Mouse (Mus musculus) liver, embryonic 13.5 days (tissue): ENCODE results near the gene B3gnt8. TPM values are rescaled to one million over a fixed set of nuclear protein-coding genes. Genes with fewer than 3 reads are reported as not detected.

Source experiments
- ATAC-seq: fragments of 200-750 bp; cut with Nextera tagmentation; 2 replicates; pipeline ENCODE4 v1.8.0; 2017; ENCODE audit warnings: low read depth, mild to moderate bottlenecking, moderate number of reproducible peaks, moderate library complexity
- DNase-seq: peaks from one replicate; pipeline ENCODE4 v3.0.0; 2022
- H3K27ac ChIP-seq: fragments of 300-500 bp; sonication (generic); 2 replicates; pipeline ENCODE4 v1.5.1; 2015; ENCODE audit warnings: moderate library complexity, mild to moderate bottlenecking, inconsistent platforms
- H3K27me3 ChIP-seq: fragments of 300-500 bp; sonication (generic); 2 replicates; pipeline ENCODE4 v1.6.1; 2015; ENCODE audit warnings: mild to moderate bottlenecking, inconsistent platforms
- H3K36me3 ChIP-seq: fragments of 300-500 bp; sonication (generic); 2 replicates; pipeline ENCODE4 v1.6.1; 2015; ENCODE audit warnings: mild to moderate bottlenecking, inconsistent platforms
- H3K4me1 ChIP-seq: fragments of 300-500 bp; sonication (generic); replicated peaks from 2 replicates; pipeline ENCODE4 v1.6.1; 2015; ENCODE audit warnings: inconsistent platforms
- H3K4me2 ChIP-seq: fragments of 300-500 bp; sonication (generic); 2 replicates; pipeline ENCODE4 v1.6.1; 2015; ENCODE audit warnings: inconsistent platforms, mild to moderate bottlenecking, moderate library complexity
- H3K4me3 ChIP-seq: fragments of 300-500 bp; sonication (generic); replicated peaks from 2 replicates; pipeline ENCODE4 v1.5.1; 2015; ENCODE audit warnings: mild to moderate bottlenecking, inconsistent platforms
- H3K9ac ChIP-seq: fragments of 300-500 bp; sonication (generic); 2 replicates; pipeline ENCODE4 v1.6.1; 2015; ENCODE audit warnings: mild to moderate bottlenecking, inconsistent platforms
- H3K9me3 ChIP-seq: fragments of 300-500 bp; sonication (generic); replicated peaks from 2 replicates; pipeline ENCODE4 v1.6.1; 2016; ENCODE audit warnings: inconsistent platforms
- WGBS: fragments of 180-500 bp; shearing (Covaris S2); methylation state at CpG from one replicate; pipeline ENCODE4 v1.1.7; 2015; ENCODE audit not compliant: insufficient replicate concordance; 5-methylcytosine and 5-hydroxymethylcytosine counted together
- polyA plus RNA-seq: library from polyadenylated mRNA; unstranded; fragments of >200 nt; fragmentation: Nextera tagmentation; extraction: Ambion mirVana; gene quantifications from 2 replicates; pipeline ENCODE4 v1.2.1, GENCODE M21; 2015

Gene B3gnt8
- polyA plus RNA-seq, 1 experiment from 2014 or later, result 2.2 TPM

GRCm38 (mm10) chr7:25681341-25682231 is 55.1 kb downstream of the B3gnt8 start:
- H3K36me3 ChIP-seq, result peaks cover 8% of the 10 kb centered on the region; the same call in 1 of the 2 replicates
- WGBS, result 16% methylated on average over 15 of the region's 15 CpGs
- DNase-seq (no peak), ATAC-seq (no peak)
- H3K9me3 ChIP-seq, result no peaks in the 10 kb centered on the region
- peaks cover 5% of the 10 kb centered on the region for H3K27me3 ChIP-seq
- H3K4me2 ChIP-seq, result peak overlapping the region; percentile 79
- peak overlapping the region; percentile 72 for H3K9ac ChIP-seq
- peak overlapping the region; percentile 68 for H3K4me3 ChIP-seq
- peaks cover 72% of the 10 kb centered on the region for H3K4me1 ChIP-seq
- peak overlapping the region; percentile 92 for H3K27ac ChIP-seq

- peak; percentile 6 for ATAC-seq
- peak overlapping the region; percentile 92 for H3K27ac ChIP-seq
Observed at GRCm38 (mm10) chr7:25683474-25684180, 57.2 kb downstream of the B3gnt8 start.

GRCm38 (mm10) chr7:25684659-25685058 is 58.2 kb downstream of the B3gnt8 start:
- Histone ChIP-seq H3K27me3 (no peaks in the 10 kb centered on the region), H3K4me2 (no peak overlapping the region), H3K4me3 (no peak overlapping the region), H3K9me3 (no peaks in the 10 kb centered on the region), H3K27ac (peak overlapping the region; percentile 92), H3K36me3 (peaks cover 8% of the 10 kb centered on the region; the same call in 1 of the 2 replicates), H3K9ac (0 out of 2 replicates have a peak overlapping the region, but pooled peaks have one; percentile 22), H3K4me1 (peaks cover 90% of the 10 kb centered on the region)
- 77% methylated on average over 6 of the region's 6 CpGs for WGBS
- DNase-seq (no peak), ATAC-seq (no peak)

More at GRCm38 (mm10) chr7:25683474-25684180, 57.2 kb downstream of the B3gnt8 start:
- 9% methylated on average over 7 of the region's 7 CpGs for WGBS
- Histone ChIP-seq H3K4me3 (0 out of 2 replicates have a peak overlapping the region, but pooled peaks have one; percentile 0), H3K36me3 (peaks cover 8% of the 10 kb centered on the region; the same call in 1 of the 2 replicates), H3K27me3 (no peaks in the 10 kb centered on the region), H3K9ac (peak overlapping the region; percentile 72), H3K4me2 (peak overlapping the region; percentile 79), H3K4me1 (peaks cover 88% of the 10 kb centered on the region), H3K9me3 (no peaks in the 10 kb centered on the region)
- peak; percentile 60 for DNase-seq

Other genes with a start within 250 kb of the B3gnt8 start
- gene Lipe, start 227.9 kb upstream of the B3gnt8 start, polyA plus RNA-seq, result 2.4 and 2.7 TPM in 2 replicates
- gene Cxcl17, start 213.8 kb upstream of the B3gnt8 start, polyA plus RNA-seq, result not detected in 2 replicates
- gene Ceacam1, start 149.1 kb upstream of the B3gnt8 start, polyA plus RNA-seq, result 1.7 and 2.5 TPM in 2 replicates
- 0.03 TPM in 1 of 2 replicates, not detected in the other for gene Ceacam2, start 86.8 kb upstream of the B3gnt8 start, polyA plus RNA-seq
- 0.32 TPM in 2 replicates for gene Erich4, start 10.8 kb upstream of the B3gnt8 start, polyA plus RNA-seq
- gene Dmac2, start 7.2 kb upstream of the B3gnt8 start, polyA plus RNA-seq, result 10.4 and 11.3 TPM in 2 replicates
- 20.0 and 21.6 TPM in 2 replicates for gene Bckdha, start 32.3 kb downstream of the B3gnt8 start, polyA plus RNA-seq
- 62.3 and 68.8 TPM in 2 replicates for gene Exosc5, start 32.5 kb downstream of the B3gnt8 start, polyA plus RNA-seq
- gene Tmem91, start 48.5 kb downstream of the B3gnt8 start, polyA plus RNA-seq, result 1.0 and 1.1 TPM in 2 replicates
- 21.8 and 25.1 TPM in 2 replicates for gene B9d2, start 54.1 kb downstream of the B3gnt8 start, polyA plus RNA-seq
- 6.1 and 6.9 TPM in 2 replicates for gene Tgfb1, start 60.3 kb downstream of the B3gnt8 start, polyA plus RNA-seq
- gene Ccdc97, start 92.4 kb downstream of the B3gnt8 start, polyA plus RNA-seq, result 8.8 and 10.7 TPM in 2 replicates
- 31.4 and 36.3 TPM in 2 replicates for gene Hnrnpul1, start 128.1 kb downstream of the B3gnt8 start, polyA plus RNA-seq
- gene Axl, start 162.1 kb downstream of the B3gnt8 start, polyA plus RNA-seq, result 13.3 and 14.5 TPM in 2 replicates
- gene Cyp2s1, start 190.3 kb downstream of the B3gnt8 start, polyA plus RNA-seq, result 0.34 and 0.38 TPM in 2 replicates